Mouse (Mus musculus) 3134 (cell line): ENCODE results near the gene Gjb6.

Experiments
- DNase-seq: peaks from one replicate; pipeline ENCODE4 v3.0.0-alpha.2; 2011; ENCODE audit warnings: low spot score; ENCODE audit not compliant: insufficient read length; ENCODE audit errors: extremely low read depth

Gene Gjb6

DNA sequence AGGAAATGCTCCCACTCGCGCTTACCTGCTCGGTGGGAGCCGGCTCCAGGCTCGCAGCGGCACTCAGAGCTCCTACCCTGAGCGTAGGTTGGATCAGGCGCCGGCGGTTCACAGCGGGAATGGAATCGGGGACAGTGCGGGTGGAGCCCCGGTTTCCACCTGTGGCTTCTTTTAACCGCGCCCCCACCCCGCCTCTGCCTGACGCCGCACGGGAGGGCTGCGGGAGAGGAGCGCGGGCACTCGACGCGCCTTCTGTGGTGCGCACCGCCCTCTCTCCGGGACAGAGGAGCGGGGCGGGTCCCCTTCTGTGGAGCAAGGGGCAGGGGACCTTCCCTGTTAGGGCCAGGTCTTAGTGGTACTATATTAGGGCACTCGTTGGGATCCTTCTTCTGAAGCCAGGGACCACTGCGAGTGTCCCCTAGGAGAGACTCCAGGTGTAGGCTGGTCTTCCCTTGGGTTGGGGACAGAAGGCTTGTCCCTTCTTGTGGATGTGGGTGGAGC lies at the start of gene Gjb6:
Gene Gjb6 (minus strand): TSS at position 451 of the 501 bp plus-strand sequence.
- DNase-seq: no peak

DNA sequence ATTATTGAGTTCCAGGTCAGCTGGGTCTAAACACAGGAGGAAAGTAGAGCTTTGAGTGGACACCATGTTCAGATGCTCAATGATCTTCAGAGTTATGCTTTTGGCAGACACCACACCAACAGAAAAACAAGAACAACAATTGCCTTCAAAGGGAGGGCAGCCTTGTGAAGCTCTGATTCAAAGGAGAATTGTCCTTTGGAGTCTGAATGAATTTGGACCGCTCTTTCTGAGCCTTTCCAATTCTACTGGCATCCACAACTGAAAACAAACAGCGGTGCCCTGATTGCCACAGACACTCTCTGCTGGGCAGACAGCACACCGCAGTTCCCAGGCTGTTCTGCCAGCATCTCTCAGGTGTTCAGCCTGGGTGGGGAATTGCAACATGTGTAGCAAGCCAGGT lies 32.1 kb upstream of the Gjb6 start:
- no peak for DNase-seq

DNA sequence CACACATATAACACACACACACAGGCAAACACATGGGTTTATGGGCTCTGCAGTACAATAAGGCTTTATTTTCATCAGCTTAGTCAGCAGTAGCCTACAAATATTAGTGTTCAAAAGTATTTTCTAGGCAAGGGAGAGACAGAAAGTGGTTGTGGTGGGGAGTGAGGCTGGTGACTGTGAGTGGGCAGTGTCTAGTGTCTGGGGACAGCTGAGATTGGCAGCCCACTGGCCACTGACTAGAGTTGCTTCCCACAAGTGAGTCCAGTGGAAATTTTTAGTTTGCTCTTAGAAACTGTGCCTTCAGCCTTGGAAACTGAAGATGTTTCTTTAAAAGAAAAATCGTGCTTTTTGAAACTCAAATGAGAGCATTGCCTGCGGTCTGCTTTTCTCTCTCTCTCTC lies 28.4 kb upstream of the Gjb6 start:
- no peak for DNase-seq

DNA sequence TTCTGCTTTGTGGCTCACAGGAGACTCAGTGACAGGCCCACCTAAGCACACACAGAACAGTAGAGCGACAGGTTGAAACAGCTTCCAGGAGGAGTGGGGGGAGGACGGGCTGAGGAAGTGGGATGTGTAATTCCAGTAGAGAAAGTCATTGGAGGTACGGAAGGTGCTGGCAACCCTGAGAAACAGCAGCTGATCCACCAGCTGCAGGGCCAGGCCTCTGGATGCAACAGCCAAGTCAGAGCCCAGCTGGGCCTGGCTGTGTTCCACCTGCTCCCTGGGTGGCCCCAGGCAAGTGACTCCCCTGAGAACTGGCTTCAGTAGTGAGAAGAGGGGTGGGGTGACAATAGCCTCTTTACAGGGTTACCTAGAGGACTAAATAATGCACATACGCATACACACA lies 27.8 kb upstream of the Gjb6 start:
- DNase-seq: no peak

DNA sequence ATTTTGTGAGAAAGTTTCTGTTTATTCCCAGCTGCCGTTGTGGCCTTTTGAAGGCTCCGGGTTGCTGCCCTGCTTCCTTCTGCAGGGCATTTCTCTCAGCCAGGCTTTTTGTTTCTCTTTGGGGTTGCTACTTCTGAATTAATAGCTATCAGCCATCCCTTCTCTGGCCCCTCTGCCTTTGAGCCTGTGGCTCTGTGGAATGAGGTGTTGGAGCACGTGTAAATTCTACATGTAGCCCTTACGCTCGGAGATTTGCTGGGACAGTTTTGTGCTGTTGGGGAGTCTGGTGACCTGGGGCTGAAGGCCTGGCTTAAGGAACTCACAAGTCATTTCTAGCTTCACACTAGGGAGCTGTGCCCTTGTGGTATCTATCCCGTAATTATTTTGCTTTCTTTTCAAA lies 21.5 kb upstream of the Gjb6 start:
- no peak for DNase-seq

DNA sequence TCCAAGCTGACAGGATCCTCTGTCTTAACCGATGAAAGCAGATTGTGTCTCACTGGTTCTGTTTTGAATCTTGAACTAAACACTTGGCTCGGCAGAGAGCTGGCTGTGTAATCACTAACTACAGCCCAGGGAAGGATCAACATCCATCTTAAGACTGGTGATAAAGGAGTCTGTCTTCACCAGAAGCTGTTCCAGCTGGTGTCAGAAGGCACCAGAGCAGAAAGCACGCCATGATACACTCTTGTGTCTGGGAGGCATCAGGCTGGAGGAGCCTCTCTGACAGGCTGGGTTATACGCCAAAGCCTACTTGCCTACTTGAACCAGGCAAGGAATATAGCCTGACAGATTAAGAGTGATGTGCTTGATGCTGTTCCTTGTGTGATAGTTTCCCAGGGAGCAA lies 12.3 kb upstream of the Gjb6 start:
- no peak for DNase-seq

DNA sequence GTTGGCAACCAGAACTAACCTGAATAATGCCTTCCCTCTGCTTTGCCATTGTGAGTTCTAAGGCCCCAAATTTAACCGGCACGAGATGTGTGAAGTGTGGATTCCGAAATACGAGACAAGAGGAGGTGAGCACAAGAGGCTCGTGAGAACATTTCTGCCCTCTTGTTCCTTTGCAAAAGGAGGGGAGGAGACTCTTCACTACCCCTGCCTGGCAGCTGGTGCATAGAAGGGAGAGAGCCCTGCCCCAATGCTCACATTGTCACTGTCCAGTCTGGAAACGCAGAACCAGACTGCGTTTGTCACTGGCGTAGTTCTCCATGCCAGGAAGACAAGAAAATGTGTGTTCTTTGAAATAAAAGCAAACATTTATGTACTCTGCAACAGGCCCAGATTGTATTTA lies 1.9 kb upstream of the Gjb6 start:
- DNase-seq: no peak

DNA sequence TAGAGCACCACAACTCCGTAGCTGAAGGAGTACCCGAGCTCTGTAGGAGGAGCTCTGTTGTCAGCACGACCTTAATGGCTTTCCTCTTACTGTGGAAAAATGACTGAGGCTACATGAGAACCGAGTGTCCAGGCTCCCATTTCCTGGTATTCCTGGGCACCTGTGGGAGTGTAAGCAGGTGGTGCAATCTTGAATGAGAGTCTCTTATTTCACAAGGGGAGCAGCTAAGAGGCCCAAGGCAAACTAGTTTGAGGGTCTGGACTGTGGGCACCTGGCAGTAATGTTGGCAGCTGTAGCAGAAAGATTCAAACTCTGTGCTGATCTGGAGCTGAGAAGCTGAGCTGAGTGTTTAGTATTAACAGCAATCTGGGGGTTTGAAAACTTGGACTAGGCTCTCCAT lies 6.0 kb downstream of the Gjb6 start:
- DNase-seq: no peak

DNA sequence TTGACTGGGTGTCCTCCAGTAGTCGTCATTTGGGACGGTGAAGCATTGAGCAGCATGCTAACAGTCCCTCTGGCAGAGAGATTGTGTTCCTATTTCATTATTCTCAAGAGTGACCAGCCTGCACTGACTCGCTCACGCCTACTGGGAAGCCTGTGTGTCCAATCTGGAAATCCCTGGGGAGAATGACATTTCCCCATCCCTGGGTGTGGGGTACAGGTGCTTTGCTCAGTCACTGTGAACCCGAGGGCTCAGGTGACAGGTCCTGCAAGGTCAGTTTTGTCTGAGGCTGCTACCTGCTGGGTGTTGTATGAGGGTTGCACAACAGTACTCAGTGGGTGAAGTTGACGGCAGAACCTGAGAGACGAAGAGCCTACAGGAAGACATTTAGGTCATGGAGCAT lies 11.1 kb downstream of the Gjb6 start:
- DNase-seq: no peak

DNA sequence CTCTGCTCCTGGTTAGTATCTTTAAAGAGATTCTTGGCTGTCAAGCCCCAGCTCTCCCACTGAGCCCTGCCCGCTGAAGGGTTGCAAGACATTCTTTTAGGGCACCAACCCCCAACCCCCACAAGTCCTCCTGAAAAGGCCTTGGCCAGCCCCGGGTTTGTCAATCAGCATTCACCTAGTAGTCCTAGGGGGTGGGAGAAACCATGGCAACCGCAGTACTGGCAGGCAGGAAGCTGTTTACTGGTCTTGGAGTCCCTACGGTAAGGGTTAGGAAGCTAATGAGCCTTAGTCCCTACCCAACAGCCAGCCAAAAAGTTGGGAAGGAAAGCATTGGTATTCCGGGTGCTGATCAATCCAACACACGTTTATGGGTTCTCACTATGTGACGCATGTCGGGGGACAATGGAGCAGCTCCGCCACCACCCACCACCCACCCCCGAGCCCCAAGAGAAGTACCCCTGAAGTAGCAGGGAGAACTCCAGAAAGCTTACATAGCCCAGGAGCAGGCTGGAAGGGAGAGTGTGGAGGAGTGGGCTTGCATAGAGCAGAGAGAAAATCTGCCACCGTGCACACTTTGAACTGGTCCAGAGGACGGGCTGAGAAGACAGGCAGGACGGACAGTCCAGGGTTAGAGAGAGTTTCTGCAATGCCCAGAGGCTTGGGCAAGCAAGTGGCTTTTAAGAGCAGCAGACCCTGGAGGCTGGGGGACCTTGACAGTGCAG lies 17.4 kb downstream of the Gjb6 start, which contains the start of gene Gm4491:
Gene Gm4491 (minus strand): TSS at position 61 of the 722 bp plus-strand sequence.
- DNase-seq: no peak

DNA sequence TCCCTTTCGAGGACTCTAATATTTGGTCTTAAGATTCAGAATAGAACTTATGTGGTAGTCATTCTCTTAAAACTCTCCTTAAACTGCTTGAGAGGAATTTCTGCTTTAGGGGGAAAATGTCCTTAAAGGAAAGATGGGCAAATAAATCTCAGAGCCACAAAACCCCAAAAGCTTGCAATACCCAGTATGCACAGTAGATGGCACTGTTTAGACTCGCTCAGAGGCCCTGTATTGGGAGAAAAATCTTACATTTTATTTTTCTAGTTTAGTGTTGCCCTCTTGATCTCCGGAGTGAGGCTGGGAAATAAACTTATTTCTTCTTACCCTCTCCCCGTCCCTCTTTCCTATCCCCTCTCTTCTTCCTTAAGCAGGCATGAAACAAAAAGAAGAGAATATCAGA lies 24.2 kb downstream of the Gjb6 start:
- no peak for DNase-seq

DNA sequence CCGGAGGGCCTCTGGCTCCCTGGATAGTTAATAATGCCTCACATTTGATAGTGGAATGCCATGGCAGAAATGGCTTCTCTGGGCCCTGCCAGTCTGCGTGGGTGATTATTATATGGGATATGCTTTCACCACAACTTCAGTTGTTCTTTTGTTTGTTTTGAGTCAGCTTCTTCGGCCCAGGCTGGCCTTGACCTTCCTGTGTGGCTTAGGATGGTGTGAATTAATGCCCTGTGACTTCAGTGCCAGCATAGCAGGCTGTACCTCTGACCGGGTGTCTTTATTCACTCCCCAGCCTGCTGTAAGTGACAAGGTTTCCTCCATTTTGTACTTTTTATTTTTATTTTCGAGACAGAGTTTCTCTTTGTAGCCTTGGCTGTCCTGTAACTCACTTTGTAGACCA lies 25.5 kb downstream of the Gjb6 start:
- DNase-seq: no peak

DNA sequence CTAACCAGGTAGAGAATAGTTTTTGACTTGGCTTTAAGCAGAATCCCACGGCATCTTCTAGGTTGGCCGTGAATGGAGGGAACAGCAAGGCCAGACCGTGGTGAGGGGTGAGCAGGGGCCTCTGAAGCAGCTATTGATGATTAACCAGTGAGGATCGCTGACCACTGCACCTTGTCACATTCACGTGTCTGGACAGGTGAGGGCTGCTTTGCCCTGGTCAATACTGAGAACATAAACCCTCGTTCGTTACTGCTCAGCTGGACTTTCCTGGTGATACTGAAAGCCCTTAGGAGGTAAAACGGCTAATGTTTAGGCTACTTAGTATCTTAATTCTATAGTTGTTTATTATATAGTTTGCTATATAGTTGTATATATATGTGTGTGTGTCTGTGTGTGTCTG lies 26.3 kb downstream of the Gjb6 start:
- DNase-seq: no peak

DNA sequence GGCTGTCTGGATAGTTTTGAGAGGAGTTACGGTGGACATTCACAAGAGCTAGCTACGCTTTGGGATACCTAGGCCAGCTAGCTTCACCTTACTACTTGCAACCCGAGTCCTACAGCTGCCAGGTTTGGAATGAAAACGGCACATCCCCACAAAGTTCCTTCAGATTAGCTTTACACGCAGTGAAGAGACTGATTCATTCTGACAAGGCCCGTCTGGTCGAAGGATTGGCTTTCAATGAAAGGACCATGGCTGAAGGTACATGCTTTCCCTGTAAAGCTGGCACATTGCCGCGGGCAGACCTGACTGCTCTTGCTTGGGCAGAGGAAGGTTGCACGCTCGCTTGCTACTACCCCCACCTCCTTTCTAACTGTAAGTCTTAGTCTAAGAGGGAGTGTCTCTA lies 27.7 kb downstream of the Gjb6 start:
- no peak for DNase-seq

DNA sequence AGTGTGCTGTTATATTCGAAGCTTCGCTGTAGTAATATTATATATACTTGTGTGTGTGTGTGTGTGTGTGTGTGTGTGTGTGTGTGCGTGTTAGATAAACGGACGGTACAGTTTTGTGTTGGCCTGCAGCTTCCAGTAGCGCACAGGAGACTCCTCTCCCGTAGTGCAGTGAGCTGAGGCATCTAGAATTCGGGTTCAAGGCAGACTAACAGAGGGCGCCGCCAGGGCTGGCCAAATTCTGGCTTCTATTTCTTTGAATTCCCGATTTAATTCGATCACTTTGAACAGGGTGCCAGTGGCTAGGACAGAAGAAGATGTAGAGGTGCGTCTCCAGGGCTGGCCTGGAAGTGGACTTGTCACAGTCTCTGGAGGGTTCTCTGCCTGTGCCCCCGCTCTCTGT lies 28.3 kb downstream of the Gjb6 start:
- DNase-seq: no peak

DNA sequence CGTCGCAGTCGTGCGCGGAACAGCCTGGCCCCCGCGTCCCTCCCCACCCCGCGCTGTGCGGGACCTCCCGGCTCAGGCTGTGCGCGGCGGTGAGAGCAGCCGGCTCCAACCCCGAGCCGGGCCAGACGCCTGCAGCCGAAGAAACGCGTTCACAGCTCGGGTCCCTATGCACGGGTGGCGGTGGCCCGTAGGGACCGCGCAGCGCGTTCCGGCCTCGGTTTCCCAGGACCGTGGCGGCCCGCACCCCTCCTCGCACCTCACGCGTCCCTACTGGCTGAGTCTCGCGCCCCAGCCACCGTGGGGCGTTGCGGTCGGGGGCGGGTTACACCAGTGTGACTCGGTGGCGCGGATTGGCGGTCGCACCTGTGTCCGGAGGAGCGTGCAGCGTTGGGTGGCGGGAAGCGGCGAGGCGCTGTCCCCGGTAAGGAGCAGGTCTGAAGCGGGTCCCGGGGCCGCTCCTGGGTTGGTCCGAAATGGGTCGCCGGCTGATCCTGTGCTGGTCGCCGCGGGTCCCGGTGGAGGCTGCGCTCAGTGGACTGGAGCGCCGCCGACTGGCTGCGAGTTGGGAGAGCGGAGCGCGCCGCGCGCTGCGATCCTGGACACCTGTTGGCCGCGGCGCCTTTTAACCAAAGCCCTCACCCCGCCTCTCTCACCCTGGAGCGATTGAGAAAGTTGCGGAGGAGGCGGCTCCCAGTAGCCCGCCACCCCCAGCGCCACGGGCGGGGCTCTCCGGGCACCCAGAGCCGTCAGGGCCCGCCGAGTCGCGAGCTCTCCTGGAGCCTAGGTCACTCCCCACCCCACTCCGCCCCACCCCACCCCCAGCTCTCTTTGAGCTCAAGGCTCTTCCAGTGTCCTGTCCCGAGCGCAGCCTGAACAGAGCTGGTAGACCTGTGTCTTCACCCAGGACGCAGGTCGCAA lies 29.0 kb downstream of the Gjb6 start, which contains the start of gene Gjb2:
Gene Gjb2 (minus strand): TSS at position 597 of the 918 bp plus-strand sequence.
- DNase-seq: no peak

DNA sequence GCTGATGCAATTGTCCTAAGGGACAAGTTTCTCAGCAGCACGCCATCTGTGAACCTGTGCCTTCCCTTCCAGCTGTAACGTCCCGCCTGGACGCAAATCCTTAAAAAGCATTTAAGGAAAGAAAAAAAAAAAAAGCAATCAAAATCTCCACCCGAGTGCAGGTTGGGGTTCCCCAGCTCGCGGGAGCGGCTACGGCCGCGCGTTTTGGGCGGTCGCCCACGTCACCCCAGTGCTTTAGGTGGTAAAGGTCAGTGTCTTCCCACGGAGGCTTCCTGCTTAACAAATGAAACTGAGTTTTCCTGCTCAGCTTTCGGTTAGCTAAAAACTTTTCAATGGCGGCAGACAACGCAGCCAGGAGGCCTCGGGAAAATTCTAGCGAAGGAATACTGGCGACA lies 29.7 kb downstream of the Gjb6 start:
- DNase-seq: no peak

DNA sequence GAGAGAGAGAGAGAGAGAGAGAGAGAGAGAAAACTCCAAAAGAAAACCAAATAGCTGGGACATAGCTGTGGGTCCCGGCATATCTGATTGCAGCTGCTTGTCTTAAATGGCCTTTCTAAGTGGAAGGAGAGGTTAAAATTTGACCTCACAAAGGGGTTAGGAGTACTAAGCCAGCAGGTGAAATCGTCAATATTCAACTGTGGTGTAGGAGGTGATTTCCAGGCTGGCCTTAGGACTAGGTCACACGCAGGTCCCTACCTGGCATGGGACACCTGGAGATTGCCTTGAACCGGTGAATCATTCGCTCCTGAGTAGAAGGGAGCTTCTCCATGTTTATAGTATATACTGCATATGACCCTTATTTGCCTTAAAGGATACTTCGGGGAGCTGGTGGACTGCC lies 30.3 kb downstream of the Gjb6 start:
- DNase-seq: no peak

DNA sequence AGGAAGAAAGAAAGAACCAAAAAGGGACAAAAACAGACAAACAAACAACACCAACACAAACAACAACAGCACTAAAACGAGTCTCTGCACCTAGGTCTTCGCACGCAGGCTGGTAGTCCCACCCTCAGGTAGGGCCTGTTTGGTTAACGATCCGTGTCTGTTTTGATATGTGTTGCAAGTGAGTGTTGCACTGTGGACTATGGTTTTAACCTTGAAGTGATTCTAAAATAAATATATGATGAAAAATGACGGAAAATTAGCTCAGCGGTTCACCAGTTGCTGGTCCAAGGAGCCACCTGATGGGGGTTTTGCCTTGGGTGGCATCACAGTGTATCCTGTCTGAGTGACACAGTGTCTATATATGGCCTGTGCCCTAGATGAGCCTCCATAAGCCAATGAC lies 31.8 kb downstream of the Gjb6 start:
- no peak for DNase-seq

DNA sequence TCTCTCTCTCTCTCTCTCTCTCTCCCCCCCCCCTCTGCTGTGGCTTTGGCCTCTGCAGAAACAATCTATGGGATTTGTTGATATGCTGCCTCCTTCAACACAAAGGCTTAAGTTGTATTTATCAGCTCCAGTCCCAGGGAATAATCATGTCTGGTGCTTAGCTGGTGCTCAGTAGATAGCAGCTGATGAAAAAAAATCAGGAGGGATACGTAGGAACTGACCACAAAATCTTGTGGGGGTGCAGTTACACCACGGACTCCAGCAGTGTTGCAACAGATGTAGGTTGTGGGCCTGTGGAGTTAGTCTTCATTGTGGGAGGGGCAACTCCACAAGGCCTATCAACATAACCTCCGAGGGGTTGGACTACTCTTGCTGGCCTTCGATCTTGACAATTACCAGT lies 37.6 kb downstream of the Gjb6 start:
- DNase-seq: no peak

DNA sequence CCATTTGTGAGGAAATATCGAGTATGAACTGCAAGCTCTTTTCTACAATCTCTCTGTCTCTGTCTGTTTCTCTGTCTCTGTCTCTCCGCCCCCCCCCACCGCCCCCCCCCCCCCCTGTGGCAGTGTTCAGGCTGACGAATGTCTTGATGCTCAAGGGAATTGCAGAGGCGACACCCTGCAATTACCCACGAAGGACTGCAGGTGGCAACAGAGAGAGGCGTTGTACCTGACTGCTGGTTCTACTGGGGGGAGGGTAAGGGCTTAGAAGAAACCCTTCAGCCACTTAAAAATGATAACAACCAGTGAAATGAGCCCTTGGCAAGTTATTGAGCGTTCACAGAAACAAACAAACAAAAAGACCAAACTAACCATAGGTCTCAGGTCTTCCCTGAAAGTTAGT lies 40.4 kb downstream of the Gjb6 start:
- DNase-seq: no peak

DNA sequence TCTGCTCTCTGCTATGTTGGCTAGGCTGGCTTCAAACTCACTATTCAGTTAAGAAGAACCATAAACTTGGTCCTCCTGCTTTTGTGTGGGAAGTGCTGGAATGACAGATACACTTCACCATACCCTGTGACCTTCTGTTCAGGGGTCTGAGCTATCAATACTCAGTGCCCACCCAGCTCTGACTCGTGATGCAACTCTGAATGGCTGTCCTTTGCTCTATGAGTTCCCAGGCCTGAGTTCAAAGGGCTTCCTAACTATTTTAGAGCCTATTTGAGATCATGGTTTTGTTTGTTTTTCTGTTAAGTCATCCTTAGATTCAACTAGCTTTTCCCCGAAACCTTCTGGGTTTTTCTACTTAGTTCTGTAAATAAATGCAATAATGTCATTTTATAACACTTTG lies 43.4 kb downstream of the Gjb6 start:
- no peak for DNase-seq
